Mouse (Mus musculus): ENCODE measurements at regions not wholly inside any gene's neighbourhood (a gene's known extent, or its start where the extent isn't known, plus 50 kb on each side); places are given as distances from the start of the nearest gene placed in this dataset.

- TF ChIP-seq POLR2AphosphoS5 (IDR thresholded peaks at IDR 0.05; ENCODE audit: insufficient replicate concordance, low read depth, low read length) (no peak), CTCF (IDR thresholded peaks at IDR 0.05; ENCODE audit: low read depth, low read length) (no peak), GATA1 (IDR thresholded peaks at IDR 0.05; ENCODE audit: borderline replicate concordance, low read length) (no peak), TAL1 (conservative IDR thresholded peaks at IDR 0.05; ENCODE audit: low read depth, low read length) (no peak), GATA2 (IDR thresholded peaks at IDR 0.05; ENCODE audit: borderline replicate concordance, low read depth, low read length) (no peak)
- DNase-seq (ENCODE audit: low spot score) = no peak
- H3K9me3 ChIP-seq (replicated peaks) = peaks cover 7% of the 10 kb centered on the region; the same call in 1 of the 2 replicates
- no peaks in the 10 kb centered on the region for H3K36me3 ChIP-seq (replicated peaks)
- no peaks in the 10 kb centered on the region for H3K27me3 ChIP-seq (ENCODE audit: insufficient read depth, low read length)
- no peak overlapping the region for H3K4me3 ChIP-seq (ENCODE audit: low read depth, low read length)
- ATAC-seq (ENCODE audit: extremely low read depth, insufficient number of reproducible peaks, low FRiP score, poor library complexity, severe bottlenecking) = no peak
- H3K4me1 ChIP-seq (ENCODE audit: insufficient read depth, low read depth, low read length) = no peaks in the 10 kb centered on the region
Measured at GRCm38 (mm10) chr17:63715687-63716086, 147.2 kb upstream of the Fer start.

- no peak for DNase-seq (ENCODE audit: low spot score)
Measured at GRCm38 (mm10) chr17:63716161-63716560, 146.7 kb upstream of the Fer start.

GRCm38 (mm10) chr17:63717051-63717578 is 145.7 kb upstream of the Fer start:
- H3K27me3 ChIP-seq (ENCODE audit: insufficient read depth, low read length) = no peaks in the 10 kb centered on the region
- ATAC-seq (ENCODE audit: extremely low read depth, insufficient number of reproducible peaks, low FRiP score, poor library complexity, severe bottlenecking) = no peak
- no peak for DNase-seq (ENCODE audit: low spot score)
- H3K4me1 ChIP-seq (ENCODE audit: insufficient read depth, low read depth, low read length) = no peaks in the 10 kb centered on the region
- H3K9me3 ChIP-seq (replicated peaks) = peaks cover 7% of the 10 kb centered on the region; the same call in 1 of the 2 replicates
- TF ChIP-seq GATA2 (IDR thresholded peaks at IDR 0.05; ENCODE audit: borderline replicate concordance, low read depth, low read length) (no peak), TAL1 (conservative IDR thresholded peaks at IDR 0.05; ENCODE audit: low read depth, low read length) (no peak), POLR2AphosphoS5 (IDR thresholded peaks at IDR 0.05; ENCODE audit: insufficient replicate concordance, low read depth, low read length) (no peak), CTCF (IDR thresholded peaks at IDR 0.05; ENCODE audit: low read depth, low read length) (no peak), GATA1 (IDR thresholded peaks at IDR 0.05; ENCODE audit: borderline replicate concordance, low read length) (no peak)
- no peaks in the 10 kb centered on the region for H3K36me3 ChIP-seq (replicated peaks)
- H3K4me3 ChIP-seq (ENCODE audit: low read depth, low read length) = no peak overlapping the region

More at GRCm38 (mm10) chr17:63716161-63716560, 146.7 kb upstream of the Fer start:
- no peaks in the 10 kb centered on the region for H3K27me3 ChIP-seq (ENCODE audit: insufficient read depth, low read length)
- no peak for TF ChIP-seq GATA1 (IDR thresholded peaks at IDR 0.05; ENCODE audit: borderline replicate concordance, low read length)
- TF ChIP-seq CTCF (IDR thresholded peaks at IDR 0.05; ENCODE audit: low read depth, low read length) = no peak
- no peak for TF ChIP-seq POLR2AphosphoS5 (IDR thresholded peaks at IDR 0.05; ENCODE audit: insufficient replicate concordance, low read depth, low read length)
- TF ChIP-seq GATA2 (IDR thresholded peaks at IDR 0.05; ENCODE audit: borderline replicate concordance, low read depth, low read length) = no peak
- TF ChIP-seq TAL1 (conservative IDR thresholded peaks at IDR 0.05; ENCODE audit: low read depth, low read length) = no peak
- no peak for ATAC-seq (ENCODE audit: extremely low read depth, insufficient number of reproducible peaks, low FRiP score, poor library complexity, severe bottlenecking)
- no peak overlapping the region for H3K4me3 ChIP-seq (ENCODE audit: low read depth, low read length)
- peaks cover 7% of the 10 kb centered on the region; the same call in 1 of the 2 replicates for H3K9me3 ChIP-seq (replicated peaks)
- H3K36me3 ChIP-seq (replicated peaks) = no peaks in the 10 kb centered on the region
- H3K4me1 ChIP-seq (ENCODE audit: insufficient read depth, low read depth, low read length) = no peaks in the 10 kb centered on the region

GRCm38 (mm10) chr17:63718972-63719715 is 143.7 kb upstream of the Fer start:
- H3K27me3 ChIP-seq (ENCODE audit: insufficient read depth, low read length) = no peaks in the 10 kb centered on the region
- no peak for ATAC-seq (ENCODE audit: extremely low read depth, insufficient number of reproducible peaks, low FRiP score, poor library complexity, severe bottlenecking)
- H3K9me3 ChIP-seq (replicated peaks) = peaks cover 7% of the 10 kb centered on the region; the same call in 1 of the 2 replicates
- no peak overlapping the region for H3K4me3 ChIP-seq (ENCODE audit: low read depth, low read length)
- no peak for TF ChIP-seq GATA1 (IDR thresholded peaks at IDR 0.05; ENCODE audit: borderline replicate concordance, low read length)
- TF ChIP-seq POLR2AphosphoS5 (IDR thresholded peaks at IDR 0.05; ENCODE audit: insufficient replicate concordance, low read depth, low read length) = no peak
- TF ChIP-seq TAL1 (conservative IDR thresholded peaks at IDR 0.05; ENCODE audit: low read depth, low read length) = no peak
- TF ChIP-seq CTCF (IDR thresholded peaks at IDR 0.05; ENCODE audit: low read depth, low read length) = no peak
- TF ChIP-seq GATA2 (IDR thresholded peaks at IDR 0.05; ENCODE audit: borderline replicate concordance, low read depth, low read length) = no peak
- DNase-seq (ENCODE audit: low spot score) = no peak
- no peaks in the 10 kb centered on the region for H3K4me1 ChIP-seq (ENCODE audit: insufficient read depth, low read depth, low read length)
- no peaks in the 10 kb centered on the region for H3K36me3 ChIP-seq (replicated peaks)

- no peaks in the 10 kb centered on the region for H3K4me1 ChIP-seq (ENCODE audit: insufficient read depth, low read depth, low read length)
- H3K4me3 ChIP-seq (ENCODE audit: low read depth, low read length) = no peak overlapping the region
- peaks cover 7% of the 10 kb centered on the region; the same call in 1 of the 2 replicates for H3K9me3 ChIP-seq (replicated peaks)
- ATAC-seq (ENCODE audit: extremely low read depth, insufficient number of reproducible peaks, low FRiP score, poor library complexity, severe bottlenecking) (no peak), DNase-seq (ENCODE audit: low spot score) (no peak)
- TF ChIP-seq CTCF (IDR thresholded peaks at IDR 0.05; ENCODE audit: low read depth, low read length) (no peak), GATA1 (IDR thresholded peaks at IDR 0.05; ENCODE audit: borderline replicate concordance, low read length) (no peak), TAL1 (conservative IDR thresholded peaks at IDR 0.05; ENCODE audit: low read depth, low read length) (no peak), GATA2 (IDR thresholded peaks at IDR 0.05; ENCODE audit: borderline replicate concordance, low read depth, low read length) (no peak), POLR2AphosphoS5 (IDR thresholded peaks at IDR 0.05; ENCODE audit: insufficient replicate concordance, low read depth, low read length) (no peak)
- no peaks in the 10 kb centered on the region for H3K36me3 ChIP-seq (replicated peaks)
- no peaks in the 10 kb centered on the region for H3K27me3 ChIP-seq (ENCODE audit: insufficient read depth, low read length)
Measured at GRCm38 (mm10) chr17:63719771-63720170, 143.1 kb upstream of the Fer start.

- H3K36me3 ChIP-seq (replicated peaks) = no peaks in the 10 kb centered on the region
- no peak overlapping the region for H3K4me3 ChIP-seq (ENCODE audit: low read depth, low read length)
- TF ChIP-seq GATA1 (IDR thresholded peaks at IDR 0.05; ENCODE audit: borderline replicate concordance, low read length) (no peak), POLR2AphosphoS5 (IDR thresholded peaks at IDR 0.05; ENCODE audit: insufficient replicate concordance, low read depth, low read length) (no peak), GATA2 (IDR thresholded peaks at IDR 0.05; ENCODE audit: borderline replicate concordance, low read depth, low read length) (no peak), TAL1 (conservative IDR thresholded peaks at IDR 0.05; ENCODE audit: low read depth, low read length) (no peak), CTCF (IDR thresholded peaks at IDR 0.05; ENCODE audit: low read depth, low read length) (no peak)
- DNase-seq (ENCODE audit: low spot score) (no peak), ATAC-seq (ENCODE audit: extremely low read depth, insufficient number of reproducible peaks, low FRiP score, poor library complexity, severe bottlenecking) (no peak)
- no peaks in the 10 kb centered on the region for H3K4me1 ChIP-seq (ENCODE audit: insufficient read depth, low read depth, low read length)
- no peaks in the 10 kb centered on the region for H3K27me3 ChIP-seq (ENCODE audit: insufficient read depth, low read length)
- H3K9me3 ChIP-seq (replicated peaks) = peaks cover 7% of the 10 kb centered on the region; the same call in 1 of the 2 replicates
Measured at GRCm38 (mm10) chr17:63720883-63721282, 142.0 kb upstream of the Fer start.

Data from G1E (cell line).